Mouse (Mus musculus): Measurements from ENCODE around the gene Adora1.

Gene Adora1

DNA sequence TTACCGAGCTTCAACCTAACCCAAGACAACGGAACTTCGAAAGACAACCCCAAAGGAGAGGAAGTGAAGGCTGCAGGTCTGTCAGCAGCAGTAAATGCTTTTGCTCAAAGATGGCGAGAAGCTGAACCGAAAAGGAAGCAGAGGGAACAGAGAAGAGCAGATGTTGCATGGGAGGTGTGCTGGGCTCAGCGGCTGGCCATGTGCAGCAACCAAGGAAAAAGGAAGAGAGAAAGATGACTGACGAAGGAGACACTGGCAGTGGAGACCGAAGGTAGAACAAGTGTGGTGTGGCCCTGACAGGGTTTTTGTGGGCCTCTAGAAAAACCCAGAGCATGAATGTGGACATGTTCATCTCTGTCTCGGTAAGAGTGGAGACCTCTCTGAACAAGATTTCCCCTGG is 5.5 kb upstream of the Adora1 start:
- DNase-seq (ENCODE audit: low read depth, low spot score), result no peak

DNA sequence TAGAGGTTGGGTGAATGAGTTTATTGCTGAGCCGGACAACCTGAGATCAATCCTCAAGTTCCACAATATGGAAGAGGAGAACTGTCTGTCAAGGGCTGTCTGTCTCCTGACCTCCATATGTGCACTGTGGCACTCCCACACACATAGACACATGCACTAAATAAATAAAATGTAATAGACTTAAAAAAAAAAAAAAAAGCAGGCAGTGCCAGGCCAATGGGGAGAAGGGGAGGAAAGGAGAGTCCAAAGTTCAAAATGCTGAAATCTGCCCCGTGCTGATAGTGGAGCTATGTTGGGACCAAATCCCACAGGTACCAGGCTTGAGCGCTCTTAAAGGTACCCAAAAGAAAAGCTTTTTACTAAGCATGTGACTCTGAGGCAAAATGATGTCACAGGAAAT is 2.2 kb upstream of the Adora1 start:
- no peak for DNase-seq (ENCODE audit: low read depth, low spot score)

DNA sequence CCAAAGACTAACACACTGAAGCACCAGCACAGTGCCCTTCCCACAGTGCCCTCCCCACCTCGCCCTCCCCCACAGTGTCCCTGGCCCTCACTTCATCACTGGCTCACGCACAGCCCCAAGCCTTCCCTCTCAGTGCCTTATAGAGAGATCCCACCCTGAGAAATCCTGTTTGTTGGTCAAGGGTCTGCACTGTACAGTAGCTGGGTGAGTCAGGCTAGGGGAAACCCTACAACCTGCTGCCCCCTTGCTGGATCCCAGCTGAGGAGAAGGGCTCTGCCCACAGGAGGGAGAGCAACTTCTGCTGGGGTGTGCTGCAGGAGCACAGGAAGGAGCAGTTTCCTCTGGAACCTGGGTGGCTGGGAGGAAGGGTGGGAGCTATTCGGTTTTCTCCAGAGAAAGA is 911 bp upstream of the Adora1 start:
- DNase-seq (ENCODE audit: low read depth, low spot score), result no peak

DNA sequence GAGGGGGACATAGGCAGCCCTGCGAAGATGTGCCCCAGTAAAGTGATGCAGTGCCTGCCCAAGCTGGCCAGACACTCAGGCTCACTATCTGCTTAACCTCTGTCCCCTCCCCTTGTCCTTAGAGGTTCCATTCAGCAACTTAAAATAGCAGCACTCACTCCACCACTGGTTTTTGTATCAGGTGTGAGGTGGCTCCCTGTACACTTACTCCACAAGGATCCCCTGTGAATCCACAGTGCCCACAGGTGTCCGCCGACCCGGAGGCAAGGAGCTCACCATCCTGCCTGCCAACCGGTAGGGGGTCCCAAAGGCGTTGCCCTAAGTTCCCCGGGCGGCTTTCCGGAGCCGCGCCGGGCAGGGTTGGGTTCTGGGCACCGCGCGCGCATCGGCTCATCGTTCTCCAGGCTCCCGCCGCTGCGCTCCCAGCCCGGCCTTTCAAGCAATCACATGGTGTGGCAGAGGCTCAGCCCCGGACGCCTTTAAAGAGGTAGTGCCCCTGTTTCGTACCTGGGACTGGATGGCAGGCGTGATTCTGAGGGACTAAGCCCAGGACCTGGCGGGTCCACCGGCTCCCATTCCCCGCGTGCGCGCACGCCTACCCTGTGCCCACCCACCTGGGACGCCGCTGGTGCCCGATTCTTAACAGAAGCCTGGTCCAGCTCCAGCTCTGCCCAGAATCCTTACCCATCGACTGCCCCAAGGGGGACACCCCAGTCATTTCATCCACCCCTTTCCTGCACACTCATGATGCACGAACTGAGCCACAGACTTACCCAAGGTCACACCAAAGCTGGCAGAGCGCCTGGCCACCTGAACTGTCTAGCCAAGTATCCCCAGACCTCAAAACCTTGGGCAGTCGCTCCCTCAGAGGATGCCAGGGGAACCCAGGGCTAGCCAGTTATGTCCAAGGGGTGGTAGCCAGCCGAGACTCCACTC is 508 bp downstream of the Adora1 start:
- DNase-seq (ENCODE audit: low read depth, low spot score), result no peak

DNA sequence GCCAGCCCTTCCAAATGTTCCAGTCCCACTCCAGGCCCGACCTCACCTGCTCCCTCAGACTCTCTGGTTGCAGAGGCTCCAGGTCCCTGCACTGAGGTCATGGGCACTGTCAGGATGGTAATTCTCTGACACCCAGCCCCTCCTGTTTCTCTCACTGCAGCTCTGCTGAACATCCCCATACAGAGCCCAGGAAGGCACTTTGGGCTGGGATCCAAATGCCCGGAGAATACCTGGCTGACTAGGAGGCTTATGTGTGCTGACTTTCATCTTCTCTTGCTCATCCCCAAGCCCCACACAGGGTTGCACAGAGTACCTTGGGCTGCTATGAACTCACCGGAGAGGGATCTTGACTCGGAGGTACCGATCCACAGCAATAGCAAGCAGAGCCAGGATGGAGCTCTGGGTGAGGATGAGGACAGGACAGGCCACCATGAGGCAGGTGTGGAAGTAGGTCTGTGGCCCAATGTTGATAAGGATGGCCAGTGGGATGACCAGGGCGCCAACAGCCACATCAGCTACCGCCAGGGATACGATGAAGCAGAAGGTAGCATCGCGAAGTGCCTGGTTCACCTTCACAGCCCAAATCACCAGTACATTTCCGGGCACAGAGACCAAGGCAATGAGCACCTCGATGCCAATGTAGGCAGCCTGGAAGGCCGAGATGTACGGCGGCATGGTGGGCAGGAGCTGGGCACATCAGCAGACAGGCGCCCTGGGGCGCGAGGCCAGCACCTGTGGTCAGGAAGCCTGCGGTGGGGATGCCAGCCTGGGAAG is 1.4 kb downstream of the Adora1 start:
- DNase-seq (ENCODE audit: low read depth, low spot score), result no peak

DNA sequence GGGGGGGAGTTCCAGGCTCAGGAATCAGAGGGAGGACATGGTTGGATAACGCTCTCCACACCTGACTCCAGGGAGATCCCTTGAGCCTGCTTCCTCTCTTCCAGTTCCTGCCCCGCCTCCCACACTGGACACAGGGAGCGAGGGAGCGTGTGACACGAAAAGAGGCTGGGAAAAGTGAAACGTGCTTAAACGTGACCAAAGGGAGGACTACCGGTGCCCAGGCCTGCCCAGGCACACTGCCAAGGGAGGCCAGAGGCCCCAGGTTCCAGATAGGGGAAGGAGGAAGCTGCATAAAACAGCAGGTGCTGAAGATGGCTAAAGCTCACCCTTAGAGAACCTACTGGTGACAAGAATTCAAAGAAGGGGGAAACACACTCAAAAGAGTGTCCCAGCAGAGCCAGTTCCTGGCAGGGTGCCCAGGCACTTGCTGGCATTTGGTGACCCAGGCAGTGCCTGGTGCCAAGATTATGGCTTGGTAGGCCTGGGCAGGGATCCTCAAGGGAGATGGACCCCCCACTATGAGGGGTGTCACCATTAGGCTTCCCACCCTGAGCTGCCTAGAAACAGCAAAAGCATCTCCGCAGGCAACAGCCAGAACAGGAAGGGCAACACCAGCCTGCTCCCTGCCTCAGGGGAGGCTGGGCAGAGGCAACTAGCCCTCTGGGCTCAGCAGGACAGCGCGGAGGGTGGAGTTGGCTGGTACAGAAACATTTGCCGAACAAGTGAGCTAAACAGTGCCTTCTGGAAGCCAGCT is 2.3 kb downstream of the Adora1 start:
- no peak for DNase-seq (ENCODE audit: low read depth, low spot score)

DNA sequence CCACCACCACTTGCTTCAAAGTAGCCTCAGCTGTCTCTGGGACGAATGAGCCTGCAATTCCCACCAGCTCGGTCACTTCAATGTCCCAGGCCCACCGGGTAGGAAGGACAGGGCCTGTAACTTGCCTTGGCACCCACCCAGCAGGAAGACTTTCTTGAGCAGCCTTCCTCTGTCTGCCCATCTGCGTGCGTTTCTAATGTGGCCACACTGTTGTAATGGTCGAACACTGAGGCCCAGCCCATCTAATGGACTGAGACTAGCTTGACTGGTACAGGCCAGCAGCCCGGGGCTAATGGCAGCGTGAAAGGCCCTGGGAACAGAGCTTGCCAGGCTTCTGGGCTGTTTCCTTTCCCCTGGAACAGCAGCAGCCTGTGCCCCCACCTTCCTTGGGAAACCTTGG is 2.9 kb downstream of the Adora1 start:
- DNase-seq (ENCODE audit: low read depth, low spot score), result no peak

DNA sequence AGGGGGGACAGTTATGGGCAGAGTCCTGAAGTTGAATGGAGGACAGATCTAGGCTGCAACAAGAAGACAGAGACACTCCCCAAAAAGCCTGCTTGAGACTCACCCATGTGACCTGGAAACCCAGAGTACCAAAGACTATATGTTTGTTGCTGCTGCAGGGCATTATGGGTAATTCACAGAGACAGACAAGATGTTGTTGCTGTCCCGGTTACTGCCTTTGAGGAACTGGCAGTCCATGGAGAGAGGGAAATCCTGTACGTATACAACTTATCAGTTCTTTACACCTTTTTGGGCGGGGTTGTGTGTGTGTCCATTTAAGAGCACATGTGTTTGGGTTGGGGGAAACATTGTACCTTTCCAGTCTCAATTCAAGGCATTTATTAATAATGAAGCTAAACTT is 3.5 kb downstream of the Adora1 start:
- no peak for DNase-seq (ENCODE audit: low read depth, low spot score)

DNA sequence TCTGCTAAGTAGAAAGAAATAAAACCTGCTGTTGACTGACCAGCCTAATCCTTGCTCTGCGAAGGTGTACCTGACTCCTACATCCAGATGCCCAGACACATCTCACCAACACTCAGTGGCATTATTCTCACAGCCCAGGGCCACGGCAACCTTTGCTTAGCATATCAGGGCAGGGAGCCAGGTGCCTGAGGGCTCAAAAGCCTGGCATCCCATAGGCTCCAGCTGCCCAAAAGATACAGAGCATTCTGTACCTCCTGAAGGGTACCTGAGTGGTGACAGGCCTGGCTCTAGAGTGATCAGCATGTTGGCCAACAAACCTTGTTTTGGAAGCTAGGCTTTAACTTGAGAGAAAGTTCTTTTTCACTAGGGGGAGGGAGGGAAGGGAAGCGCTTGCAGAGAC is 4.0 kb downstream of the Adora1 start:
- DNase-seq (ENCODE audit: low read depth, low spot score), result no peak

DNA sequence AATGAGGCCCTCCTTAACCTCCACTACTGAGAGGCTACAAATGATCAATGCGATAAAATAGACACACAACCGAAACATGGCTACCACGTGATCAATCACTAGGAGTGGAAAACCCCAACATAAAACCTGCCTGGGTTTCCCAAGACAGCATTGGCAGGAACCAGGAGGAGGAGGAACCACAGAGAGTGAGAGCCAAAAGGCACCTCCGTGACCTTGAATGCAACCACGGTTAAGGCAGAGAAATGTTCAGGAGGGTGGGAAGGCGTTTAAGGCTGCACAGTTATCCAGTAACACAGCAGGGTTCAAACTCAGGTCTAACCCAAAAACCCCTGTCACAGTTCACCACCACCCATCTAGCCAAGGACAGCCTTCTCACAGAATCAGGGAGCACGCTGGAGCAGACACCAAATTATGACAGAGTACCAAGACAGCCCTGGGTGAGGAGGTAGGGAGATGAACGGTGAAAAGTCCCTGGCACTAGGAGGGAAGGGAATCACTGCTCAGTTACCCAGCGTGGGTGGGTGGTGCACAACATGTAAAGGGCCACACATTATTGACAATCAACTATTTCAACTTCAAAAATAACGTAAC is 4.5 kb downstream of the Adora1 start:
- DNase-seq (ENCODE audit: low read depth, low spot score), result no peak

DNA sequence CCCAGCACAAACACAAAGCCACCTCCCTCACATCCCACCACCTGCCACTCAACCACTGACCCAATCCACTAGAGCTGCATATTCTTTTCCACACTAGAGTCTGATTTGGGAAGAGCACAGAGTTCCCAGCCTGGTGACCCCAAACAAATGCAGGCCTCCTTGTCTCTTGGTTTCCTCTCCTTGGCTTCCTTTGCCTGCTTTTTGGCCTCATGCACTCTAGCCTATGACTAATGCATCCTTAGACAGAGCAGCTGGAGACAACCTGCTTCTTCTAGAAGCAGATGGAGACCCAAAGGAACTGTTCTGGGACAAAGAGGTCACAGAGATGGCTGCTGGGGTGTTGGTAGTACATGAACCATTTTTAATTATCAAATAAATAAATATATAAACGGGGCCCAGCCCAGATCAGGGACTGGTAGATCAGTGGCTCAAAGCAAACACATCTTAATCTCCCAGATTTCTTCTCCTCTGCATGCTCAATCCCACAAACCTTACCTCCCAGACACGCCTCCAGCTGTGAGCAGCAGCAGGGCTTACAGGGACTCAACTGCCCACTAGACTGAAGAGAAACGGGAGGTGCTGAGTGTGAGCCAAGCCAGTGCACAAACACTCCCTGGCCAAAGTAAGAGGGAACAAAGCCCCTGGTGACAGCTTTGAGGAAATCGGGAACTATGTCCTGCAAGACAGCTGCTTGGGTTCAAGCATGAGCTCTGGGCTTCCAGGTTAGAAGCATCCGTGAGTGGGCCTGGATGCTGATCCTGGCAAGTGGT is 5.2 kb downstream of the Adora1 start:
- DNase-seq (ENCODE audit: low read depth, low spot score), result no peak

DNA sequence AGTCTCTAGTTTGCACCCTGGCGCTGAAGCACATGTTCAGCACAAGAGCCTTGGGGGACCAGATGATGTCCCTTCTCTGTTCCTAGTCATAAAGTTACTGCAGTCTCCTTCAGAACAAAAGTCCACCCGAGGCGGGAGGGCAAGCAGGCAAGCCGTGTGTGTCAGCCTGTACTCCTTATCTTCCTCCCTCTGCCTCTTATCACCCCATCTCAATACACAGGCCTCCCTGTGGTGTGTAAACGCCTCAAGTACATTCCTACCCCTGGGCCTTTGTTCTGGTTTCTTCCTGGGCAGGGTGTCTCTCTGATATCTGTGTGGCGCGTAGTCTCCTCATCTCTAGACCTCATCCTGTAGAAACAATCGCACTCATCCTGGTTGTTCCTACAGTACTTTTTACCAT is 8.5 kb downstream of the Adora1 start:
- no peak for DNase-seq (ENCODE audit: low read depth, low spot score)

DNA sequence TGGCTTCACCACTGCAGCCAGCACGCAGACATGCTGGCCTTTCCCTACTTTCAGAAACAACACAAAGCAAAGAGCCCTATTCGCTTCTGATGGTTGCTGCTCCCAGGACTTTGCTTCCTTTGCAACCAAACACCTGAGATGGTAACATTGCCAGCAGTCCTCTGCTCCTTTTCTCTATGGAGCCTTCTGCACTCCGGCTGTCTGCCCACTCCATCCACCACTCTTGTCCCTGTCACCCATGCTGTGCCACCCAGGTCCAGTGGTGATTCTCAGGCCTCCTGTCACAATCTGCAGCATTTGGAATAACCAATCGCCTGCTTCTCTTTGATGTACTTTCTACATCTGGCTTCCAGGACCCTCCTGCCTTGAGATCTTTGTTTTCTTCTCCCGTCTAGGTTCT is 9.9 kb downstream of the Adora1 start:
- DNase-seq (ENCODE audit: low read depth, low spot score), result no peak

DNA sequence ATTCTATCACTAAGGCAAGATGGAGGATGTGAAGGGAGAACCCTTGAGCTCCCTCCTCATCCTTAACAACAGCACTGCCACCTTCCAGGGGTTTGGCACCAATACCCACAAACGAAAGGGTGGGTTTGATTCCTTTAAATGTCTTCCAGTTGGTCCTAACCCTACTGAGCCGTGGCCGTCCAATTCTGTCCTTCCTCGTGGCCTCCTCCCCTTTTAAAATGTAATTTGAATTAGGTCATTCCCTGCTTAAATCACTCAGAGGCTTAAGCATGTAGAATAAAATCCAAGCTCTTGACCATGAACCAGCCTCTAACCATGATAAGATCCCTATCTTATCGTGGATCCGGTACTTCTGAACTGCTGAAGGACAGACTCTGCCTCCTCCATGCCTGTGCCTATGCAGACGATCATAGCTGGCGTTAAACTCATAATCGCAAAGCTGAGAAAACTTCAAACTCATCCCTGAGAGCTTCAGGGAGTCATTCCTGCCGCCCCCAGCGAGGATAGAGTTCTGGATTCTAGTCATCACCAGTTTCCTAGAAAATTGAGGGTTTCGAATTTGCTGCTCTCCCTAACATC is 10.5 kb downstream of the Adora1 start:
- no peak for DNase-seq (ENCODE audit: low read depth, low spot score)

DNA sequence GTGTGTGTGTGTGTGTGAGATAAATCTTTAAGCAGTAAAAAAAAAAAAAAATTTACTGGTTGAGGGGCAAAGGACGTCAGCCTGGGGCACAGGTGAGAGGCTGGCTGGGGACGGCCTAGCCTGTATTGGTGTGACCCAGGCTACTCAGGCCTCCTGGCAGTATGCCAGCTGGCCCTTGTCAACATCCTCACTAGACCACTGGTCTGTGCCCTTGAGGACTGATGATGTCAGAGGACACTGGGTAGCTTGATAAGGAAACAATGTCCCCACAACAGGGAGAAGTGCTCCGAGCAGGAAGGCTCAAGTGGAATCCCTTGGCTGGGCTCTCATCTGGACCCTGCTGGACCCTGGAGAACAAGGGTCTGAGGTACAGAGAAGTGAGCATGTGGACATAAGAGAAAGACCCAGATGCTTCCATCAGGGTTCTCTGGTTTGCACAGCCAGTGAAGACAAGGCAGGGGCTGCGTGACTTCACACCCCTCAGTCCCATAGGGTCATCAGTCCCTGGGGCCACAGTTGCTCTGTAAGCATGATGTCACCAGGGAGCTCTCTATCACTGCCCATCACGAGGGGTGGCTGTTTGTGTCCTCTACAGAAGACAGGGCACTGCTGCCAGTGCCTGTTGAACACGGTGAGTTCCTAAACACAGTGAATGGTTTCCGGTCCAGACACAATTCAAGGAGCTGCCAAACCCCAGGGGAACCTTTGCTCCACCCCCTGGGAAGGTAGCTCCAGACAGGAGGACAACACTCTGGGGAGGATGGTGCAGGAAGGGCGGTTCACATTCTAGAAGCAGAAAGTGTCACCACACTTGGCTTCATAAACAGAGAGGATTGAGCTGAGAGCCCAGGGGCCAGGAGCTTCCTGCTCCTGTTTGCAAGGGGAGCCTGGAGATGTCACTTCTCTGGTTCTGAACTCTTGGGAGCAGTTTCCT is 12.8 kb downstream of the Adora1 start:
- DNase-seq (ENCODE audit: low read depth, low spot score), result no peak

DNA sequence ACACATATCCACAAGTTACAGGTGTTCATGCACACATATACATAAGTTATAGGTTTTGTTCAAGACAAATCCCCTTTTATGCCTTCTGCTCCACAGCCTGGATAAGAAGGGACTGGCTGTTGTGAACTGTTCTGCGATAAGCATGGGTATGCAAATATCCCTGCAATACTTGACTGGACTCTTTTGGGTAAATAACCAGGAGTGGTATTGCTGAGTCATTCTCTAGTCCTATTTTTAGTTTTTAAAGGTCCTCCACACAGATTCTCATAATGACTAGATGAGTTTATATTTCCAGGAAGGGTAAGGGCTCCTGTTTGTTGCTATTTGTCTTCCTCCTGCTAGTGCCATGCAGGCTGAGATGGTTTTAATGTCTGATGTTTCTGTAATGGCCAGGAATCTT is 14.1 kb downstream of the Adora1 start:
- DNase-seq (ENCODE audit: low read depth, low spot score), result no peak

DNA sequence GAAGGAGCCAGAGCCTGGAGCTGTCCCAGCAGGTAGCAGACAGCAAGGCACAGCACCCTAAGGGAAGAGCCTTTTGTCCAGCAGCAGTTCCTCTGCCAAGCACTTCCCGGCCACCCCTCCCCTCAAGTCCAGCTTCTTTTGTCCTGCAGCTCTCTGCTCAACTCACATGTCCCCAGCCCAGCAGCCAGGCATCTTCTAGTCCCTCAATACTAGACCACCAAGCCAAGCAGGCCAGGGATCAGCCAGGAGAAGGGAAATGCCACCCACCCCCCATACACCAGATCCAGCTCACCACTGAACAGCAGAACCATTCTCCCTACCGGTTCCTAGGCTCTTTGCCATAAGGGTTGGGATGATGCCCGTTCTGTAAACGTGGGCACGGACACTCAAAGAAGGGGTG is 15.6 kb downstream of the Adora1 start:
- no peak for DNase-seq (ENCODE audit: low read depth, low spot score)

DNA sequence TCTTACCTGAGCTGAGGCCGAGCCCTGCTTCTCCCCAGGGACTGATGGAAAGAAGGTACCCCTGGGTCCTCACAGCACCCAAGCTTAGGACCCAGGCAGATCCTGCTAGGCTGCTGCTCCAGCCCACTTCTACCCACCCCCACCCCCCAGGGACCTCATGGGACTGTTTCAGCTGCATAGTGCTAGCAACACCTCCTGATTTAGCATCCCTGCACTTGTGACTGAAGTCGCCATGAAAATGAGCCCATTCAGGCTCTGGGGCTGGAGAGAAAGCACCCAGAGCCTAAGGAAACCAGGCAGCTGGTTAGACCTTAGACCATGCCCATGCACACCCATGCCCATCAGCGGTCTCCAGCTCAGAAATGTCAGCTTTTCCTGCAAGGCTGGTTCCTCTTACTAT is 17.3 kb downstream of the Adora1 start:
- no peak for DNase-seq (ENCODE audit: low read depth, low spot score)

DNA sequence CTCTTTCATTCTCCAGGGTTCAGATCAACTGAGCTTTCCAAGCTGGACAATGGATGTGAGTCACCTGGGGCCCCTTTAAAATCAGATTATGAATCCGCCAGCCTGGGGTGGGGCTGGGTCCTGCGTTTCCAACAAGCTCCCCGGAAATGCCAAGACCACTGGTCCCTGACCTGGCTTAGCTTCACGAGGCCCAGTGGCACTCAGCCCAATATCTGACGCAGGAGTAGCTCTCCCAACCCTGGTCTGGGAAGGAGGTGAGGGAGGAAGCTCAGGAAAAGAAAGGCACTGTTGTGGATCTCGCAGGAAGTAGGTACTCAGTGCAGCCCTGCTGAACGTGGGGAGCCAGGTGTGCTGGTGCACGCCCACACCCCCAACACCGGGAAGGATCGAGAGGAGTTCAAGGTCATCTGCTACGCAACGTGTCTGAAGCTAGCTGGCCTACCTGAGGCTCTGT is 18.2 kb downstream of the Adora1 start:
- no peak for DNase-seq (ENCODE audit: low read depth, low spot score)

DNA sequence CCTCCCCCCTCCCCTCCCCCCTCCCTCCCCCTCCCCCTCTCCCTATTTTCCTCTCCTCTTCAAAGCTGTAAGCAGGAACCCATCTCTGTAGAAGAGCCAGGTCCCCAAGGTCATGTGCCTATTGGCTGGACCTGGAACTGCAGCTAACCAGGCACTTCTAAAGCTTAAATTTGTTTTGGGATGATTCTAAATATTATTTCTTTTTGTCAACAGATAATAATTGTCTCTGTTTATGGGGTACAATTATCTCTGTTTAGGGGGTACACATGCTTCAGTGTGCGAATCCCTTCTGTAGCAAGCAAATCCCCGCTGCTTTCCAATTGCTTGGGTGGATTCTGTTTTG is 18.6 kb downstream of the Adora1 start:
- DNase-seq (ENCODE audit: low read depth, low spot score), result no peak

All from forelimb bud, embryonic 11.5 days (tissue).